Mouse (Mus musculus) thymus, adult 2 months (tissue): ENCODE measurements around the gene Lrrk1. TPM values are rescaled to one million over a fixed set of nuclear protein-coding genes. Genes with fewer than 3 reads are reported as not detected.

Experiments
- DNase-seq: peaks from one replicate; pipeline ENCODE4 v3.0.0; 2021
- H3K27ac ChIP-seq: fragments of 200-500 bp; 2 replicates; pipeline ENCODE4 v1.5.1; 2012; ENCODE audit warnings: low read length, control low read depth; ENCODE audit not compliant: control insufficient read depth, insufficient read depth
- H3K27me3 ChIP-seq: fragments of 200-500 bp; 2 replicates; pipeline ENCODE4 v1.6.1; 2012; ENCODE audit warnings: mild to moderate bottlenecking, low read length, moderate library complexity, mixed read lengths; ENCODE audit not compliant: control insufficient read depth, insufficient read depth
- H3K36me3 ChIP-seq: fragments of 200-500 bp; 2 replicates; pipeline ENCODE4 v1.6.1; 2012; ENCODE audit warnings: mild to moderate bottlenecking, low read length, moderate library complexity; ENCODE audit not compliant: control insufficient read depth, insufficient read depth
- H3K4me1 ChIP-seq: fragments of 200-500 bp; replicated peaks from 2 replicates; pipeline ENCODE4 v1.6.1; 2012; ENCODE audit warnings: low read length; ENCODE audit not compliant: control insufficient read depth, insufficient read depth
- H3K4me3 ChIP-seq: fragments of 200-500 bp; 2 replicates; pipeline ENCODE4 v1.5.1; 2012; ENCODE audit warnings: mild to moderate bottlenecking, low read length, control low read depth, moderate library complexity; ENCODE audit not compliant: control insufficient read depth, insufficient read depth
- CTCF ChIP-seq: fragments of 200-500 bp; IDR thresholded peaks from 2 replicates; pipeline ENCODE4 v1.5.1; 2012; ENCODE audit warnings: mild to moderate bottlenecking, control low read depth, low read length, moderate library complexity, borderline replicate concordance; ENCODE audit not compliant: control insufficient read depth, poor library complexity, insufficient read depth; ENCODE audit errors: extremely low read depth
- POLR2A ChIP-seq: fragments of 200-500 bp; IDR thresholded peaks from 2 replicates; pipeline ENCODE4 v1.6.1; 2012; ENCODE audit warnings: mild to moderate bottlenecking, low read length, control low read depth, moderate library complexity; ENCODE audit not compliant: control insufficient read depth, poor library complexity, insufficient read depth; ENCODE audit errors: extremely low read depth
- WGBS: fragments of 180-500 bp; shearing (Covaris S2); methylation state at CpG from one replicate; pipeline ENCODE4 v1.1.7; 2018; 5-methylcytosine and 5-hydroxymethylcytosine counted together
- polyA plus RNA-seq: library from polyadenylated mRNA; depleted of rRNA; stranded (reverse); fragments of >200 nt; gene quantifications from 2 replicates; pipeline ENCODE4 v1.2.3, GENCODE M21; 2012

The Lrrk1 gene
- polyA plus RNA-seq, 1 experiment = 29.9 TPM

DNA sequence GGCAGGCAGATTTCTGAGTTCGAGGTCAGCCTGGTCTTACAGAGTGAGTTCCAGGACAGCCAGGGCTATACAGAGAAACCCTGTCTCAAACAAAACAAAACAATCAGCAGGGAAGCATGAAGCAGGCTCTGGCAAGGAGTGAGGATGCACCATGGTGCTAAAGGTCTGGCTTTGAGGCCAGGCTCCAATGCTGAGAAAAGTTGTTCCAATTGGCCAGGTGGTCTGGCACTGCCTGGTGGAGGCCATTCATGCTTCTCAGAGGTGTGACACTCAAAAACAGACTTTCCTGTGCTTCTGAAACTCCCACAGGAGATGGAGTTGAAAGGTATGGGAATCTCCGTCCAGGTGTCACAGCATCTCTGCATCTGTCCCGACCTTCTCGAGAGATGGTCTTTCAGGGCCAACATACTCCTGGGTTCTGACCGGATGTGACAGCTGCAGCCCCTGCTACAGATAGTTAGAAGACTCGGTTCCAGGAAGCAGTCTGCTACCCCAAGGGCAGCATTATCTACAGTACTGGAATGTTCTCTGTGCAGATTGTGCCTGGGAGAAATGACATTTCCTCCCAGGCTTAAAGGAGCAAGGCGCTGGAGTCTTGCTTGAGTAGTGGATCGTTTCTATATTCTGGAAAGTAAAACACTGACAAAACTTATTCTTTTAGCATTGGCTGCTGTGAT is 134.0 kb downstream of the Lrrk1 start:
- H3K4me1 ChIP-seq = no peaks in the 10 kb centered on the region
- no peak for TF ChIP-seq CTCF
- no peak for TF ChIP-seq POLR2A
- no peak overlapping the region for H3K27ac ChIP-seq
- H3K4me3 ChIP-seq = no peak overlapping the region
- no peak for DNase-seq
- H3K36me3 ChIP-seq = no peaks in the 10 kb centered on the region
- no peaks in the 10 kb centered on the region for H3K27me3 ChIP-seq
- 90% methylated on average over 8 of the region's 8 CpGs for whole genome bisulfite sequencing

DNA sequence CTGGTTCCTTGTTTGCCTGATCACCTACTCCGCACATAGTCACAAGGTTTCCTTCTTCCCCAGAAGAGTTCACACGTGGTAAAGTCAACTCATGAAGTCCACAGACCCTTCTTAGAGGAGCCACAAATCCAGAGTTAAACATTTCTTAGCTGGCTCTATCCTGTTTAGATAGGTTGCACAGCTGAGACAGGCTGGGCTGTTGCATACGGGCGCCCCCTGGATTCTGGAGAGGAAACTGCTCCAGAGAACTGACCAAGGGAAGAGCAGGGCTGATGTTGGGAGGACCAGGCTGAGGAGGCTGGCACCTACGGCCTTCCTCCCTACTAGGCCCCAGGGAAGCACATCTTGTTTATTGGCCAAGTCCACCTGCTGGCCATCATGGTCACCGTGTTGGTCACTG is 138.1 kb downstream of the Lrrk1 start:
- H3K27ac ChIP-seq = no peak overlapping the region
- H3K4me1 ChIP-seq = peaks cover 9% of the 10 kb centered on the region; the same call in 1 of the 2 replicates
- peak; percentile 81 for DNase-seq
- WGBS = 16% methylated on average over 6 of the region's 6 CpGs
- H3K4me3 ChIP-seq = no peak overlapping the region
- TF ChIP-seq POLR2A (no peak), CTCF (peak; percentile 76; the same call in 1 of the 2 replicates)
- no peaks in the 10 kb centered on the region for H3K27me3 ChIP-seq
- no peaks in the 10 kb centered on the region for H3K36me3 ChIP-seq

DNA sequence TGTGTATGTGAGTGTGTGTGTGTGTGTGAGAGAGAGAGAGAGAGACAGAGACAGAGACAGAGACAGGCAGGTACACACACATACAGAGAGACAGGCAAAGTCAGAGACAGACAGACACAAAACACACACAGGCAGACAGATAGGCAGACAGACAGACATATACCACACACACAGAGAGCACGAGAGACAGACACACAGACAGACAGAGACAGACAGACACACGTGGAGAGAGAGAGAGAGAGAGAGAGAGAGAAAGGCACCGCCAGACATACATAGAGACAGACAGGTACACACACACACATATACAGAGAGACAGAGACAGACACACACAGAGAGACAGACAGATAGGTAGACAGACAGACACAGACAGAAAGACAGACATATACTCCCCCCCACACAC is 138.7 kb downstream of the Lrrk1 start:
- peaks cover 9% of the 10 kb centered on the region; the same call in 1 of the 2 replicates for H3K4me1 ChIP-seq
- no peak overlapping the region for H3K4me3 ChIP-seq
- H3K36me3 ChIP-seq = no peaks in the 10 kb centered on the region
- no peak for DNase-seq
- TF ChIP-seq POLR2A (no peak), CTCF (no peak)
- no peaks in the 10 kb centered on the region for H3K27me3 ChIP-seq
- WGBS = 86% methylated on average over 3 of the region's 3 CpGs
- H3K27ac ChIP-seq = no peak overlapping the region

DNA sequence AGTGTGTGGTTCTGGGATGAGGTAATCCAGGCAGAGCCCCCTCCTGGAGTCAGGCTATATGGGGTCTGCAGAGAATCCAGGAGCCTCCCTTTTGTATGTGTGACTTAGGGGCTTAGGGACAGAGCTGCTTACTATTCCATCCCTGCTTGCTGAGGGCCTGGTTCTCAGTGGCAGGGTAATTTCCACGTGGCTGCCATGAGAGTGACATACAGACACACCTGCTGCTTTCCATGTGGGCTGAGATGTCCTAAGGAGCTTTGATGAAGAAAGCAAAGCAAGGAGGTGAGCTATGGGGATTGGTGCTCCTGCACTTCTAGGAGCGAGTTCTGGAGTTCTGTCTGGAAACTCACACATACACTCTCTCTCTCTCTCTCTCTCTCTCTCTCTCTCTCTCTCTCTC is 139.1 kb downstream of the Lrrk1 start:
- Histone ChIP-seq H3K27ac (no peak overlapping the region), H3K36me3 (no peaks in the 10 kb centered on the region), H3K27me3 (no peaks in the 10 kb centered on the region), H3K4me3 (no peak overlapping the region), H3K4me1 (peaks cover 9% of the 10 kb centered on the region; the same call in 1 of the 2 replicates)
- 68% methylated on average over 2 of the region's 2 CpGs for WGBS
- DNase-seq = no peak
- no peak for TF ChIP-seq POLR2A
- no peak for TF ChIP-seq CTCF

DNA sequence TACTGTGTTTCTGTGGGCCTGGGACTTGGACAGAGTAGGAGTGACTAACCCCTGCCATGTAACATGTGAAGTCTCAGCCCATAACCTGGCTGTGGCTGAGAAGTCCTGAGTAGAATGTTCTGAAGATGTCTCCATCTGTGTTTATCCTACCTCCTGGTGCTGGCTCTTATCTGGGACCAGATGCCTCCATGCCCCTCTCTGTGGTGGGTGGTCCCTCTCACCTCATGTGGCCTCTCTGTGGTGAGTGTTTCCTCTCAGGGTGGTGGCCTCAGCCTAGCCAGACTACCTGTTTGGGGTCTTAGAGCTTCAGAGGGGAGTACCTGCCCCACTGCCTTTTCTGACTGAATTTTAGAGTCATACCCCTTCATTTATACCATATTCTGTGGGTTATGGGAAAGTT is 139.9 kb downstream of the Lrrk1 start:
- Histone ChIP-seq H3K27ac (no peak overlapping the region), H3K4me1 (peaks cover 9% of the 10 kb centered on the region; the same call in 1 of the 2 replicates)
- DNase-seq = no peak

GRCm38 (mm10) chr7:66247274-66248021 is 140.7 kb downstream of the Lrrk1 start:
- Histone ChIP-seq H3K36me3 (no peaks in the 10 kb centered on the region), H3K4me3 (no peak overlapping the region), H3K4me1 (peaks cover 9% of the 10 kb centered on the region; the same call in 1 of the 2 replicates), H3K27ac (no peak overlapping the region), H3K27me3 (no peaks in the 10 kb centered on the region)
- WGBS = 68% methylated on average over 12 of the region's 12 CpGs
- TF ChIP-seq POLR2A = no peak
- TF ChIP-seq CTCF = no peak
- DNase-seq = no peak

More for the DNA sequence above, 139.9 kb downstream of the Lrrk1 start:
- Histone ChIP-seq H3K27me3 (no peaks in the 10 kb centered on the region), H3K36me3 (no peaks in the 10 kb centered on the region), H3K4me3 (no peak overlapping the region)
- TF ChIP-seq POLR2A = no peak
- no peak for TF ChIP-seq CTCF
